Mouse (Mus musculus) hindbrain, postnatal 0 days (tissue): ENCODE measurements around the gene Klf2. TPM values are rescaled to one million over a fixed set of nuclear protein-coding genes. Genes with fewer than 3 reads are reported as not detected.

Experiments used
- ATAC-seq: fragments of 200-750 bp; cut with Nextera tagmentation; 2 replicates; pipeline ENCODE4 v1.8.0; 2017; ENCODE audit warnings: mild to moderate bottlenecking, moderate TSS enrichment, moderate library complexity
- DNase-seq: peaks from one replicate; pipeline ENCODE4 v3.0.0-alpha.2; 2015; ENCODE audit warnings: low spot score
- H3K27ac ChIP-seq: fragments of 300-500 bp; sonication (generic); 2 replicates; pipeline ENCODE4 v1.5.1; 2014; ENCODE audit warnings: mild to moderate bottlenecking
- H3K27me3 ChIP-seq: fragments of 300-500 bp; sonication (generic); 2 replicates; pipeline ENCODE4 v1.6.1; 2014; ENCODE audit warnings: low read length, mixed read lengths; ENCODE audit not compliant: insufficient read depth
- H3K36me3 ChIP-seq: fragments of 300-500 bp; sonication (generic); 2 replicates; pipeline ENCODE4 v1.6.1; 2014; ENCODE audit warnings: low read length, mixed read lengths; ENCODE audit not compliant: insufficient read depth
- H3K4me1 ChIP-seq: fragments of 300-500 bp; sonication (generic); 2 replicates; pipeline ENCODE4 v1.6.1; 2014; ENCODE audit warnings: antibody characterized with exemption, low read length, mixed read lengths; ENCODE audit not compliant: insufficient read depth
- H3K4me2 ChIP-seq: fragments of 300-500 bp; sonication (generic); 2 replicates; pipeline ENCODE4 v1.6.1; 2014; ENCODE audit warnings: low read depth, mild to moderate bottlenecking, low read length, moderate library complexity, mixed read lengths
- H3K4me3 ChIP-seq: fragments of 300-500 bp; sonication (generic); 2 replicates; pipeline ENCODE4 v1.5.1; 2014; ENCODE audit warnings: low read length
- H3K9ac ChIP-seq: fragments of 300-500 bp; sonication (generic); replicated peaks from 2 replicates; pipeline ENCODE4 v1.6.1; 2014; ENCODE audit warnings: mild to moderate bottlenecking, low read length, moderate library complexity, mixed read lengths
- H3K9me3 ChIP-seq: fragments of 300-500 bp; sonication (generic); 2 replicates; pipeline ENCODE4 v1.6.1; 2016; ENCODE audit warnings: low read length, mixed read lengths
- CTCF ChIP-seq: IDR thresholded peaks from 2 replicates; pipeline ENCODE4 v1.5.1; 2016; ENCODE audit warnings: antibody characterized with exemption, control low read depth, low read depth
- WGBS: fragments of 180-500 bp; shearing (Covaris S2); extraction: QIAGEN DNeasy Blood & Tissue Kit; methylation state at CpG from one replicate; pipeline ENCODE4 v1.1.7; 2014; 5-methylcytosine and 5-hydroxymethylcytosine counted together
- polyA plus RNA-seq: library from polyadenylated mRNA; unstranded; fragments of >200 nt; fragmentation: Nextera tagmentation; extraction: Ambion mirVana; gene quantifications from 2 replicates; pipeline ENCODE4 v1.2.1, GENCODE M21; 2015
- total RNA-seq: library from RNA; depleted of rRNA; stranded (reverse); fragments of >200 nt; gene quantifications from 2 replicates; pipeline ENCODE4 v1.2.3, GENCODE M21; 2014

Klf2 gene
- total and polyA plus RNA-seq, 2 experiments from 2014 or later: 8.2 to 9.9 TPM

DNA sequence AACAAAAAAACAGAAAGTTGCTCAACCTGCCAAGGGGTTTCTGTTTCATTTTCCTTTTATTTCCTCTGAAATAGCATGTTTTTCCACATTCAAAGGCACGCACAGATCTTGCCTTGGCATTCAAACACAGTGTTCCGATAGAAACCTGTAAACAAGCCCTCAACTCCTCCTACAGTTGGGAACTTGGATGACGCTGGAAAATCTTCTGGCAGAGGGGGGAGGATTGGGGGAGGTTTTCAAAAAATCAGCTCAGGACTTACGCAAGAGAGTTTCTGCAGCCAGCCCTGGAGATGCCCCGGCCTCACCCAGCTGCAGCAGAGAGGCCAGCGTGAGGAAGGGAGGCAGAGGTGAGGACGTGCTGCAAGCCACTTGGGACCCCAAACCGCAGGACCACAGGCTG is 15.2 kb upstream of the Klf2 start:
- Histone ChIP-seq H3K4me3 (no peak overlapping the region), H3K27ac (no peak overlapping the region; the same call in 1 of the 2 replicates), H3K4me1 (no peaks in the 10 kb centered on the region), H3K9ac (no peak overlapping the region), H3K4me2 (no peak overlapping the region), H3K36me3 (no peaks in the 10 kb centered on the region), H3K9me3 (no peaks in the 10 kb centered on the region), H3K27me3 (no peaks in the 10 kb centered on the region)
- ATAC-seq (no peak), DNase-seq (peak; percentile 9)
- 57% methylated on average over 8 of the region's 8 CpGs for WGBS
- TF ChIP-seq CTCF: no peak

DNA sequence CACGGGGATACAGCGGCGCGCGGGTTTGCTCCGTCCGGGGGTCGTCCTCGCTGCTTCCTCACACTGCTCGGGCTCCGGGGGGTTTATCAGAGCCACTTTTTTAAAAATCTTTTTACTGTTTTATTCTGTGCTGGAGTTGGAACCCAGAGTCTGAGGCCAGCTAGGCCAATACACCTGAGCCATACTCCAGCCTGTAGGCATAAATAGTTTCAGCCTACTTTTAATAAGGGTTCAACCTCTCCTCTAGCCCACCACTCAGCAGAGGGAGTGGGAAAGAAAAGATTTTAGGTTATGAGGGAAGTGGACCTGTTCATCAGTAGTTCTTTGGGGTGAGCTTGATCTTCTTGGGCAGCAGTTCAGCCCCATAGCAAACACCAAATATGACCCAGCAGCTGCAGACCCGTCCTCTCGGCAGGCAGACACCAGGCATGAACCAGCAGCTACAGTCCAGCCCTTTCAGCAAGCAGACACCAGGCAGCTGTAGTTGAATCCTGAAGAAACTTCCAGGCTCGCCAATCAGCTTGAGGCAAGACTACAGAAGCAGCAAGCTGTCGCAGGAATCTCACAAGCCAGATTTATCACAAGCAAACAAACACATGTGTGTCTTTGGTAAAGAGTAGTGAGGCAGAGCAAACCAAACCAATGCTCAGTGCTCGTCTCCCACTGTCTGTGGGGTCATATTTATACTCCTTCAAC is 13.5 kb upstream of the Klf2 start, which contains the start of gene Gm10282:
Gene Gm10282 (minus strand): TSS at position 51 of the 696 bp plus-strand sequence.
- Histone ChIP-seq H3K9ac (no peak within 1 kb of the TSS), H3K4me2 (no peak within 1 kb of the TSS), H3K36me3 (no peaks in the 10 kb centered on the region), H3K27ac (no peak within 1 kb of the TSS), H3K4me3 (no peak within 1 kb of the TSS), H3K9me3 (no peaks in the 10 kb centered on the region), H3K4me1 (no peaks in the 10 kb centered on the region), H3K27me3 (no peaks in the 10 kb centered on the region)
- TF ChIP-seq CTCF: no peak
- WGBS: 69% methylated on average over 13 of the region's 16 CpGs
- ATAC-seq (no peak), DNase-seq (no peak)

DNA sequence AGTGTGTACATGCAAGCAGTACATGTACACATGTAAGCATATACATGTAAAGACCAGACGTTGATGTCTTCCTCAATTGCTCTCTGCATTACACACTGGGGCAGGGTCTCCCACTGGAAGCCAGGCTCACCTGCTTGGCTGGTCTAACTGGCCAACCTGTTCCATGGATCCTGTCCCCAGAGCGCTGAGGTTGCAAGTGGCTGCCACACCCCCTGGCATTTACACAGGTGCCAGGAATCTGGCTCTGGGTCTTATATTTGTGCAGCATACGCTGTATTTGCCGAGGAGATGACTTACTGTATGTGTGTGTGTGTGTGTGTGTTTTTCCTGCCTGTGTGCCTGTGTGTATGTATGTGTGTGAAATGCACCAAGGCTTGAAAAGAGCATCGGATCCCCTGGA is 11.9 kb upstream of the Klf2 start:
- H3K27me3 ChIP-seq: no peaks in the 10 kb centered on the region
- 90% methylated on average over 5 of the region's 5 CpGs for WGBS
- no peaks in the 10 kb centered on the region for H3K9me3 ChIP-seq
- ATAC-seq (no peak), DNase-seq (no peak)
- H3K9ac ChIP-seq: no peak overlapping the region
- H3K4me1 ChIP-seq: no peaks in the 10 kb centered on the region
- no peaks in the 10 kb centered on the region for H3K36me3 ChIP-seq
- no peak overlapping the region for H3K4me3 ChIP-seq
- no peak for TF ChIP-seq CTCF
- H3K27ac ChIP-seq: no peak overlapping the region
- no peak overlapping the region for H3K4me2 ChIP-seq

DNA sequence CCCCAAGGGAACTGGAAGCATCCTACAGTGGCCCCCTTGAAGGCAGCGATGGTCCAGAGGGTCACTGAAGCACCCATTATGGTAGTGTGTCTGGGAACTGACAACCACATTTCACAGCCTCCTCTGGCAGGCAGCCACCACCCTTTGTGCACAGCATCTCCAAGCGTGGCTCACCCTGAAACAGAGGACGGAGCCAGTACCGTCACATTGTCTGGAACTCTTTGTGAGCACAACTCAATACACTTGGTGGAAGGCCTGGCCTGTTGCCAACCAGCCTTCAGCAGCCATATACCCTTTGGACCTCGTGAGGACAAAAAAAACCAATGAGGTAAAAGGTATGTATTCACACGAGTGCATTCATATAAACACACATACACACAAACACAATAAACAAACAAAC is 10.6 kb upstream of the Klf2 start:
- no peak overlapping the region for H3K27ac ChIP-seq
- no peaks in the 10 kb centered on the region for H3K4me1 ChIP-seq
- DNase-seq (peak; percentile 17), ATAC-seq (peak; percentile 45; the same call in 1 of the 2 replicates)
- H3K9me3 ChIP-seq: no peaks in the 10 kb centered on the region
- H3K36me3 ChIP-seq: no peaks in the 10 kb centered on the region
- no peak for TF ChIP-seq CTCF
- no peak overlapping the region for H3K4me2 ChIP-seq
- WGBS: 33% methylated on average over 6 of the region's 6 CpGs
- no peak overlapping the region for H3K9ac ChIP-seq
- no peaks in the 10 kb centered on the region for H3K27me3 ChIP-seq
- H3K4me3 ChIP-seq: no peak overlapping the region

DNA sequence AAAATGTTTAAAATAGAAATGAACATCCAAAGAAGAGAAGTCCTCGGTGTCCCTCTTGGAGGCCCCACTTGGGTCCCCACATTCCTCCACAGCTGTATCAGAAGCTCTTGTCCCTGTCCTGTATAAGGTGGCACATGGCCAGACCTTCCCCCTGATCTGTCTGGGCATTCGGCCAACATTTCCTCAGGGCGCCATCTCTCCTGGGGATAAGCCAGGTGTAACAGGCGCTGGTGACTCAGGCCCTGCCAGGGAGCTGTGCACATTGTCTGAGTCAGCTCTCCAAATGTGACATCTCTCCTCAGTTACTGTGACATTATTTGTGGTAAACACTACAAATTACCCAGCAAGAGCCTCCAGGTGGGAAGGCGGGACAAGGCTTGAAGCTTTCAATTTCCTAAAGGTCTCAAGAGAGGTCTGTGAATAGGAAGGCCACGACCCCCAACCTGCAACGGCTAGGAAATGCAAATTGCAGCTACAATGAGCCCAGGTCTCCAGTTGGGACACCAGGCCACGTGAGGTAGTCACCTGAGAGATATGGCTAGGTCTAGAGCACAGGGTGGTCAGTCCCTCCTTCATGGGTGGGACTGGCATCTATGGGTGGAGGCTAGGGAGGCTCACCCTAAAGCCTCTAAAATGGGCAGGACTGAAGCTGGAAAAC is 7.9 kb upstream of the Klf2 start:
- Histone ChIP-seq H3K9me3 (no peaks in the 10 kb centered on the region), H3K27me3 (no peaks in the 10 kb centered on the region), H3K27ac (no peak overlapping the region), H3K4me2 (no peak overlapping the region), H3K36me3 (no peaks in the 10 kb centered on the region), H3K4me1 (no peaks in the 10 kb centered on the region), H3K9ac (no peak overlapping the region), H3K4me3 (no peak overlapping the region)
- peak; percentile 64 for DNase-seq
- no peak for TF ChIP-seq CTCF
- 33% methylated on average over 8 of the region's 8 CpGs for WGBS
- ATAC-seq: peak; percentile 75; the same call in 1 of the 2 replicates

DNA sequence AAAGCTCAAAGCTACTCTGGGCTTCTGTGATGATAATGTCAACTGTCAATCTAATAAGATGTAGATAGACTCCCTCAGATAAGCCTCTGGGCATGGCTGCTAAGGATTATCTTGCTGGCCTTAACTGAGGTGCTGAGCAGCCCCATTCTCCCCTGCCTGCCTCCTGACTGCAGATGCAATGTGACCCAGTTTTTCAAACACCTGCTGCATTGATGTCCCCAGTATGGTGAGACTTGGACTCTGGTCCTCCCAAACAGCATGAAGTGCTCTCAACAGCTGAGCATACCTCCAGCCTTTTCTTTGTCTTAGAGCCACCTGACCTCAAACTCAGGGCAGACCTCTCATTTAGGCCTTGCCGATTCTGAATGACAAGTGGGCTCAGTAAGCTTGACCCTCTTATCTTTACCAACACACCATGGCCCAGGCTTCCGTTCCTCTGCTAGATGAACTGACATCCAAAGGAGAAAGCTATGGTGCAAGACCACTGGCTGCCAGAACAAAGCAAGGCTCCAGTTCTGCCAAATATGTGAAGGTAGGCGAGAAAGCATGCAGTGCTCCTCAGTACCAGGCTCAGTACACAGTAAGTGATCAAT is 5.8 kb upstream of the Klf2 start:
- Histone ChIP-seq H3K4me2 (no peak overlapping the region), H3K4me3 (no peak overlapping the region), H3K27me3 (no peaks in the 10 kb centered on the region), H3K36me3 (no peaks in the 10 kb centered on the region), H3K9ac (no peak overlapping the region), H3K9me3 (no peaks in the 10 kb centered on the region), H3K27ac (no peak overlapping the region), H3K4me1 (no peaks in the 10 kb centered on the region)
- TF ChIP-seq CTCF: no peak
- WGBS: 78% methylated on average over 3 of the region's 3 CpGs
- DNase-seq (no peak), ATAC-seq (no peak)
